Mouse (Mus musculus): Measurements from ENCODE around the gene Pappa. TPM values are rescaled to one million over a fixed set of nuclear protein-coding genes. Genes with fewer than 3 reads are reported as not detected.

Pappa gene
- not detected for polyA plus RNA-seq (2017; shearing (Covaris generic))

DNA sequence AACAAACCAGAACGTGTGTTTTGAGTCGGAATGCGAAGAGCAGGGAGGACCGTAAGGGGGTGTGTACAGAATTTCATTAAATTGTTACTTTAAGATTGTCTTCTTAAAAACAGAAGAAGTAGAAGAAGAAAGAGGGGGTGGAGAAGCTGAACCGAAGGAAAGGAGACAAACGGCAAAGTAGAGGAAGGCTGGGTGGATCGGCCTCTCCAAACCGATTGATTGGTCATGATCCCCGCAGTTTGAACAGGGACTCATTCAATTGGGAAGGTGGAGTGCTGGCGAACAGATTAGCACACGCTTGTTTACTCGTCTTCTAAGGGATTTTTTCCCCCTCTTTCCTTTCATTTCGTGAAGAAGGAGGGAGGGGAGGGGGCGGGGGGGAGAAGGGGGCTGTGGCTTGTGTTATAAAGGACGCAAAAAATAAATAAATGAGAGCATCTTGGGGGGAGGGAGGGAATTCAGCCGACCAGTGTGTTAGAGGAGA is at the start of gene Pappa:
Gene Pappa (plus strand): TSS at position 434 of the 484 bp plus-strand sequence.

Measured in naive thymus-derived CD4-positive, alpha-beta T cell, adult 5 months (primary cell).